In genomic region chr1:34439215-34439960, GRCm38 (mm10) we compare ENCODE assay signal across 8 mouse cellular contexts. TPM values are rescaled to one million over a fixed set of nuclear protein-coding genes. Genes with fewer than 3 reads are reported as not detected.
DNase-seq lines count a peak whose midpoint lies in the region; ATAC-seq lines count a peak whose summit lies in the region.

Ccdc115 (minus strand) TSS chr1:34439672.
Imp4 (plus strand) TSS chr1:34439851.

- peak; percentile 90 for ATAC-seq in inflammation-experienced regulatory T-cells, adult 6 months
- ATAC-seq in megakaryocyte-erythroid progenitor cell, adult 5-6 weeks (replicated peaks; ENCODE audit: low FRiP score, low TSS enrichment, poor library complexity, severe bottlenecking) = peak; percentile 90

- intact Hi-C loops in gastrocnemius, postnatal 14 days (cut with DNase I; ENCODE audit: low total_unique reads) = no loop called here
- intact Hi-C loops in left cerebral cortex, postnatal 10 days (cut with DNase I) = loop anchor here (10.0 kb wide), 1 partner anchor 145 kb away; no protein-coding TSS in a partner anchor

- DNase-seq in adrenal gland, adult (ENCODE audit: inconsistent age in 2 of 2, low spot score in 1 of 2) = peak; percentile 96 to 98
- peak; percentile 99 for DNase-seq in embryo, embryonic 10.5 days (ENCODE audit: low spot score)
- peak; percentile 96 for DNase-seq in gastrocnemius, postnatal 14 days
- DNase-seq in left cerebral cortex, postnatal 10 days (ENCODE audit: extremely low spot score in 1 of 2, low spot score in 2 of 2) = peak; percentile 97
- DNase-seq in right cerebral cortex, postnatal 25 days = peak; percentile 94
- DNase-seq in urinary bladder, postnatal 4 days (ENCODE audit: low spot score in 2 of 2) = peak; percentile 91 to 94

RNA-seq across cellular contexts. Expression of gene Ccdc115, which starts in this region (rescaled TPM):
- total RNA-seq in gastrocnemius, postnatal 14 days (2021) = 10 to 100 TPM; 11.3 to 13.0 TPM
- polyA plus RNA-seq in inflammation-experienced regulatory T-cells, adult 6 months (2017; shearing (Covaris generic)) = 10 to 100 TPM; 31.8 to 43.9 (median 37.2) TPM
- 10 to 100 TPM; 19.4 to 19.8 TPM for total RNA-seq in left cerebral cortex, postnatal 10 days (2021)
- total RNA-seq in megakaryocyte-erythroid progenitor cell, adult 5-6 weeks (2014; fragmentation: Nextera tagmentation) = 35.9 and 38.8 TPM in 2 replicates
- 42.1 and 45.4 TPM in 2 replicates for total RNA-seq in megakaryocyte-erythroid progenitor cell, adult 5-6 weeks (2017)

RNA-seq across cellular contexts. Expression of gene Imp4, which starts in this region (rescaled TPM):
- total RNA-seq in gastrocnemius, postnatal 14 days (2021) = 10 to 100 TPM; 15.2 to 15.7 TPM
- polyA plus RNA-seq in inflammation-experienced regulatory T-cells, adult 6 months (2017; shearing (Covaris generic)) = 100 to 1,000 TPM in 2 of 3 experiments, 10 to 100 TPM in 1; 97.9 to 160 (median 117) TPM
- 10 to 100 TPM; 31.2 to 31.4 TPM for total RNA-seq in left cerebral cortex, postnatal 10 days (2021)
- total RNA-seq in megakaryocyte-erythroid progenitor cell, adult 5-6 weeks (2014; fragmentation: Nextera tagmentation) = 55.7 and 74.9 TPM in 2 replicates
- total RNA-seq in megakaryocyte-erythroid progenitor cell, adult 5-6 weeks (2017) = 27.2 and 31.5 TPM in 2 replicates

Comparison
In these comparisons a context has a peak if more than half of its experiments do, and no peak if none do; other contexts are left out.
1. Peak in every context shown above with its lines: DNase-seq and ATAC-seq.